Mouse (Mus musculus) kidney, postnatal 0 days (tissue): ENCODE measurements around the gene Nrp2. TPM values are rescaled to one million over a fixed set of nuclear protein-coding genes. Genes with fewer than 3 reads are reported as not detected.

Experiments used
- ATAC-seq: fragments of 200-750 bp; cut with Nextera tagmentation; replicated peaks from 2 replicates; pipeline ENCODE4 v1.8.0; 2017; ENCODE audit warnings: low read depth, moderate number of reproducible peaks, moderate TSS enrichment, moderate library complexity; ENCODE audit not compliant: low FRiP score
- DNase-seq: peaks from one replicate; pipeline ENCODE4 v3.0.0-alpha.2; 2016; ENCODE audit warnings: low spot score
- H3K27ac ChIP-seq: fragments of 300-500 bp; sonication (generic); 2 replicates; pipeline ENCODE4 v1.5.1; 2014; ENCODE audit warnings: mild to moderate bottlenecking
- H3K27me3 ChIP-seq: fragments of 300-500 bp; sonication (generic); 2 replicates; pipeline ENCODE4 v1.6.1; 2014; ENCODE audit warnings: low read length, mixed read lengths; ENCODE audit not compliant: insufficient read depth
- H3K36me3 ChIP-seq: fragments of 300-500 bp; sonication (generic); 2 replicates; pipeline ENCODE4 v1.6.1; 2014; ENCODE audit warnings: low read length, mixed read lengths; ENCODE audit not compliant: insufficient read depth
- H3K4me1 ChIP-seq: fragments of 300-500 bp; sonication (generic); replicated peaks from 2 replicates; pipeline ENCODE4 v1.6.1; 2014; ENCODE audit warnings: antibody characterized with exemption, low read length, mixed read lengths; ENCODE audit not compliant: insufficient read depth
- H3K4me2 ChIP-seq: fragments of 300-500 bp; sonication (generic); 2 replicates; pipeline ENCODE4 v1.6.1; 2014; ENCODE audit warnings: mild to moderate bottlenecking, low read length, moderate library complexity, mixed read lengths
- H3K4me3 ChIP-seq: fragments of 300-500 bp; sonication (generic); replicated peaks from 2 replicates; pipeline ENCODE4 v1.5.1; 2014; ENCODE audit warnings: low read depth, low read length
- H3K9ac ChIP-seq: fragments of 300-500 bp; sonication (generic); 2 replicates; pipeline ENCODE4 v1.6.1; 2014; ENCODE audit warnings: low read depth, low read length
- H3K9me3 ChIP-seq: fragments of 300-500 bp; sonication (generic); replicated peaks from 2 replicates; pipeline ENCODE4 v1.6.1; 2016; ENCODE audit warnings: low read length, inconsistent platforms, mixed read lengths
- CTCF ChIP-seq: IDR thresholded peaks from 2 replicates; pipeline ENCODE4 v1.5.1; 2016; ENCODE audit warnings: antibody characterized with exemption, low read depth, mild to moderate bottlenecking, moderate library complexity
- WGBS: fragments of 180-500 bp; shearing (Covaris S2); extraction: QIAGEN DNeasy Blood & Tissue Kit; methylation state at CpG from one replicate; pipeline ENCODE4 v1.1.7; 2014; 5-methylcytosine and 5-hydroxymethylcytosine counted together
- polyA plus RNA-seq: library from polyadenylated mRNA; unstranded; fragments of >200 nt; fragmentation: Nextera tagmentation; extraction: Ambion mirVana; gene quantifications from 2 replicates; pipeline ENCODE4 v1.2.1, GENCODE M21; 2015

Gene Nrp2
- polyA plus RNA-seq, 1 experiment from 2014 or later: 5.6 TPM

DNA sequence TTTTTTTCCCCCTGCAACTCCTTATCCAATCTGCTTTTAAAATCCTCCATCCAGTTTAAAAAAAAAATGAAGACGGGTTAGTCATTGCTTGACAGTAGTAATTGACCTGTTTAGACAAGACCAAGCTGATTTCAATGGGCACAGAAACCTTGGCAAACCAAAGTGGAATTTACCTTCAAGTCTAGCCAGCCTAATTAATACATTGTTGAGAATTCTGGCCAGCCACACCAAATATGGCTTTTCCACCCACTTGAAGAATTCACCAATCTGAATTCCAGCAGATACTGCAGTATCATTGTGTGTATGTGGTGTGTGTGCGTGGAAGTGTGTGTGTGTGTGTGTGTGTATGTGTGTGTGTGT is 91.8 kb downstream of the Nrp2 start:
- no peaks in the 10 kb centered on the region for H3K36me3 ChIP-seq
- H3K9ac ChIP-seq: no peak overlapping the region
- H3K4me1 ChIP-seq: no peaks in the 10 kb centered on the region
- H3K9me3 ChIP-seq: no peaks in the 10 kb centered on the region
- no peak overlapping the region for H3K4me3 ChIP-seq
- TF ChIP-seq CTCF: no peak
- no peak overlapping the region for H3K27ac ChIP-seq
- peak overlapping the region; percentile 24 for H3K4me2 ChIP-seq
- ATAC-seq: no peak
- no peak for DNase-seq
- no peaks in the 10 kb centered on the region for H3K27me3 ChIP-seq
- WGBS: 59% methylated on average over 2 of the region's 2 CpGs

DNA sequence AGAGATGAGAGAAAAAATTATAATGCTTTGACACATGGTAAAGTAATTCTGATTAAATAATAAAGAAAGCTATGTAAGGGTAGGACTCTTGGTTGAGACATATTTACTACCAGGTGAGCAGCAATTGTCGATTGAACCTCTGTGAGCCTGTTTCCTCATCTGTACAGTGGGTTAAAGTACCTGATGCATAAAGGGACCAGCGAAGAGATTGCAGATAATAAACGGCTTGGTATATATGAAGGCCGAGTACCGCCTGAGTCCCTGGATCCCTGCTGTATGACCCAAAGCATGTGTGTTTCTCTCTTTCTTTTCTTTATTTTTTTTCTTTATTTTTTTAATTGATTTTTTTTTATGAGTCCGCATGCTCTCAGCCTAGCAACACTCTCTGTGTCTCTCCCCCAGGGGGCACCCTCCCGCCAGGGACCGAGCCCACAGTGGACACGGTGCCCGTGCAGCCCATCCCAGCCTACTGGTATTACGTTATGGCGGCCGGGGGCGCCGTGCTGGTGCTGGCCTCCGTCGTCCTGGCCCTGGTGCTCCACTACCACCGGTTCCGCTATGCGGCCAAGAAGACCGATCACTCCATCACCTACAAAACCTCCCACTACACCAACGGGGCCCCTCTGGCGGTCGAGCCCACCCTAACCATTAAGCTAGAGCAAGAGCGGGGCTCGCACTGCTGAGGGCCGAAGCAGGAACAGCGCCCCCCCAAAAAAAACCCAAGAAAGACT is 92.4 kb downstream of the Nrp2 start:
- peak; percentile 69 for DNase-seq
- no peak overlapping the region for H3K27ac ChIP-seq
- TF ChIP-seq CTCF: peak; percentile 73

DNA sequence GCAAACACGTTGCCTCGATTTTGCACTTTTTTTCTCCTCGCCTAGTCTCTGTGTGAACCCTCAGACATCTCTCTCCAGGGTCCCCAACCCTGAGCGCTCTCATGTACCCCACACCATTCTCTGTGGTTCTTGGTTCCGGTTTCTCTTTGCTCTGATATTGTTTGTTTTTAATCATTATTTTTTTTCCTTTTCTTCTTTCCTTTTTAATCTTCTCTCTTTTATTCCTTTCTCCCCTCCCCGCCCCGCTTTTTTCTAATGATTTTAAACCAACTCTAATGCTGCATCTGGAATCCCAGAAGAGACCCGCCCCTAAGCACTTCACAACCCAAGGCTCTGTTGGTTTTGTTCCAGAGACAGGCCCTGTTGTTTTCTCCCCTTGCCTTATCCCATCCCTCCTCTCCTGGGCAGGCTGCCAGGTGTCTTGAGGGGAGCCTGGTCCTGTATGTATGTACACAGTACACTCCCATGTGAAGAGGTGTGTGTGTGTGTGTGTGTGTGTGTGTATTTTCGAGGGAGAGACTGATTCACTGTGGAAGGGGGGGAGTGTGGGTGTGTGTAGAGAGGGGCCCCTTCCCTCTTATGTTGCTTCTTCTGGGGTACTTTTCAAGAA is 93.1 kb downstream of the Nrp2 start:
- Histone ChIP-seq H3K4me2 (peak overlapping the region; percentile 55), H3K4me1 (no peaks in the 10 kb centered on the region), H3K9ac (no peak overlapping the region), H3K36me3 (no peaks in the 10 kb centered on the region), H3K9me3 (no peaks in the 10 kb centered on the region), H3K4me3 (peak overlapping the region; percentile 21), H3K27me3 (no peaks in the 10 kb centered on the region), H3K27ac (no peak overlapping the region)
- TF ChIP-seq CTCF: no peak
- DNase-seq: peak; percentile 36
- WGBS: 49% methylated on average over 9 of the region's 9 CpGs
- ATAC-seq: peak; percentile 27; the same call in 1 of the 2 replicates

More for the DNA sequence above, 92.4 kb downstream of the Nrp2 start:
- peak overlapping the region; percentile 55 for H3K4me2 ChIP-seq
- ATAC-seq: peak; percentile 86
- H3K9ac ChIP-seq: no peak overlapping the region
- no peaks in the 10 kb centered on the region for H3K27me3 ChIP-seq
- no peaks in the 10 kb centered on the region for H3K4me1 ChIP-seq
- 22% methylated on average over 28 of the region's 28 CpGs for WGBS
- peak overlapping the region; percentile 21 for H3K4me3 ChIP-seq
- H3K36me3 ChIP-seq: no peaks in the 10 kb centered on the region
- no peaks in the 10 kb centered on the region for H3K9me3 ChIP-seq

DNA sequence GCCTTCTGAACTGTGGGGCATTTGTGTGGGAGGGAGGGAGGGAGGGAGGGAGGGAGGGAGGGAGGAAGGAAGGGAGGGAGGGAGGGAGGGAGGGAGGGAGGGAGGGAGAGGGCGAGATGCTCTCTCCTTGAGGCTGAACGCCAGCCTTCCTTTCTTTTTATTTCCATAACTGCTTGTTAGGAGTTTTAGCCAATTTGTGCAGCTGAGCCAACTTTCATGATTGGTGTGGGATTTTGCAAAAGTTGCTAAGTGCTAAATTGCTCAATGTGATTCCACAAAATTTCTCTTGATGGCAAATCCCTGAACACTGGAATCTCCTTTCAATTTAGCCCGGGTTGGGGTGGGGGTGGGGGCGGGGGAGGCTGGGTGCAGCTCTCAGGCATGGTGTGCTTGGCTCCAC is 96.3 kb downstream of the Nrp2 start:
- no peaks in the 10 kb centered on the region for H3K36me3 ChIP-seq
- no peaks in the 10 kb centered on the region for H3K27me3 ChIP-seq
- TF ChIP-seq CTCF: no peak
- H3K9me3 ChIP-seq: no peaks in the 10 kb centered on the region
- WGBS: 50% methylated on average over 4 of the region's 4 CpGs
- DNase-seq: no peak
- no peak overlapping the region for H3K27ac ChIP-seq
- H3K9ac ChIP-seq: no peak overlapping the region
- no peaks in the 10 kb centered on the region for H3K4me1 ChIP-seq
- H3K4me3 ChIP-seq: no peak overlapping the region
- no peak overlapping the region for H3K4me2 ChIP-seq
- ATAC-seq: no peak

DNA sequence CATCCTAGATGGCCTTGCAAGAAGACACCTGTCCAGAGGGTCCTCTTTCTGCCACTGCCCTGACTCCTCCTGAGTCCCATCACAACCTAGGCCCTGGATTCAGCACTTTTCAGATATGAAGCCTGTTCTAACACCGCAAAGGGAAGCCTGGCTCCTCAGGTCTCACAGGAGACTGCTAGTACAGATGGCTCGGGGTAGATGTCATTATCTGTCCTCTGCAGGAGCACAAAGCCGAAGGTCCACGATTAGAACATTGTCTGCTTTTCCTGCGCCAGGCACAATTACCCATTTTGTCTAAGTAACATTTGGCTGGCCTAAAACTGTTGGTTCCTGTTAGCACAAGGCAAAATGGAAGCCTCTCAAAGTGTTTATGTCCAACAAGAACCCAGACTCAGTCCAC is 97.3 kb downstream of the Nrp2 start:
- no peak for ATAC-seq
- TF ChIP-seq CTCF: no peak
- 94% methylated on average over 5 of the region's 5 CpGs for WGBS
- H3K4me3 ChIP-seq: no peak overlapping the region
- no peaks in the 10 kb centered on the region for H3K9me3 ChIP-seq
- no peaks in the 10 kb centered on the region for H3K36me3 ChIP-seq
- no peak overlapping the region for H3K4me2 ChIP-seq
- H3K27ac ChIP-seq: no peak overlapping the region
- no peak overlapping the region for H3K9ac ChIP-seq
- H3K27me3 ChIP-seq: no peaks in the 10 kb centered on the region
- H3K4me1 ChIP-seq: no peaks in the 10 kb centered on the region
- DNase-seq: no peak

DNA sequence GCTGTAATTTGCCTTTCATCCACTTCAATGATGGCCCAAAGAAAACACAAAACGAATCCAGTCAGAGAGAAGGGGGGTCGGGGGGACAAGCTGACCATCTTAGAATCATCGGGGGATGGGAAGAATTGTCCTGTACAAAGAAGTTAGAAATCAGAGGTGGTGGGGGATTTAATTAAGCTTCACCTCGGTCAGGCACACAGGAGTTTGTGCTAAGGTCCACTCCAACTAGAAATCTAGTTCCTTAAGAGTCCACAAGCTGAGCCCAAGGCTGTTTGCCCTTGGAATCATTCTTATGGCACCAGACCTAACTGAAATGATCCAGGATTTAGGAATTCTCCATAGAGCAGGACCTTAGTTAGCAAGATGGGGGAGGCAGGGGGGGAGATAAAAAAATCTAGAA is 98.3 kb downstream of the Nrp2 start:
- ATAC-seq (no peak; the same call in 1 of the 2 replicates), DNase-seq (no peak)
- no peaks in the 10 kb centered on the region for H3K36me3 ChIP-seq
- no peaks in the 10 kb centered on the region for H3K9me3 ChIP-seq
- H3K4me2 ChIP-seq: no peak overlapping the region
- no peak overlapping the region for H3K4me3 ChIP-seq
- no peaks in the 10 kb centered on the region for H3K4me1 ChIP-seq
- H3K27ac ChIP-seq: no peak overlapping the region
- H3K27me3 ChIP-seq: no peaks in the 10 kb centered on the region
- no peak overlapping the region for H3K9ac ChIP-seq
- TF ChIP-seq CTCF: no peak
- 45% methylated on average over 4 of the region's 4 CpGs for WGBS

DNA sequence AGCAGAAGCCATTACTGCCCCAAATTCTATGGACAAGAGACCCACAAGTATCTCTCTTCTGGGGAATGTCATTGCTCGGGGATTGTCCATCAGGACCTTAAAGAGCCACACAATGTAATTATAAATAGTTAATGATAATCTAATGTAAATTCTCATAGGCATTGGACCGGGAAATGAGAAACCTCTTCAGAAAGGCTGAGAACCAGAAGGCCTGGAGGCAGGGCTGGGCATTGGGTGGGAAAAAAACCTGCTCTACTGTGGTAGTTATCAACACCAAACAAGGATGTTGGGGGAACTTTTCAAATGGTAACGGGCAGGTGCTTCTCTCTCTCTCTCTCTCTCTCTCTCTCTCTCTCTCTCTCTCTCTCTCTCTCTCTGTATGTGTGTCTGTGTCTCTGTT is 98.8 kb downstream of the Nrp2 start:
- Histone ChIP-seq H3K9me3 (no peaks in the 10 kb centered on the region), H3K4me3 (no peak overlapping the region), H3K27me3 (no peaks in the 10 kb centered on the region), H3K27ac (no peak overlapping the region), H3K9ac (no peak overlapping the region), H3K36me3 (no peaks in the 10 kb centered on the region), H3K4me1 (no peaks in the 10 kb centered on the region), H3K4me2 (no peak overlapping the region)
- no peak for TF ChIP-seq CTCF
- DNase-seq (no peak), ATAC-seq (no peak)
- WGBS: 60% methylated on average over 3 of the region's 3 CpGs
